Mouse (Mus musculus): Measurements from ENCODE around the gene Ccr1l1.

Ccr1l1 gene

DNA sequence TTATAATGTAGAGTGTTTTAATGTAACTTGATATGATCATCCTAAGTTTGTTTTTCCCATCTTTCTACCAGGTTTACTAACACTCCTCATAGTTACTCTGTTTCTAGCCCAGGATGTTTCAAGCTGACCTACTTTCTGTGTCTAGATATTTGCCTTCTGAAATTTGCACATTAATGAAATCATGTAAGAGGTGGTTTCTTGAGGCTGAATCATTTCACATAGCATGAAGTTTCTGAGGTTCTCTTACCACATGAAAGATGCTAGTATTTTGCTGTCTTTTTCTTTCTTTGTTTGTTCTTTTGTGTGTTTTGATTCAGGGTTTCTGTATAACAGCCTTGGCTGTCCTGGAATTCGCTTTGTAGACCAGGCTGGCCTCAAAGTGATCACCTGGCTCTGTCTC lies 18.0 kb downstream of the Ccr1l1 start:
- in situ Hi-C loops (cut with MboI, MseI), result loop anchor here in 1 of 2 experiments (5.0 kb wide), 1 partner anchor 33 kb away; no protein-coding TSS in a partner anchor

DNA sequence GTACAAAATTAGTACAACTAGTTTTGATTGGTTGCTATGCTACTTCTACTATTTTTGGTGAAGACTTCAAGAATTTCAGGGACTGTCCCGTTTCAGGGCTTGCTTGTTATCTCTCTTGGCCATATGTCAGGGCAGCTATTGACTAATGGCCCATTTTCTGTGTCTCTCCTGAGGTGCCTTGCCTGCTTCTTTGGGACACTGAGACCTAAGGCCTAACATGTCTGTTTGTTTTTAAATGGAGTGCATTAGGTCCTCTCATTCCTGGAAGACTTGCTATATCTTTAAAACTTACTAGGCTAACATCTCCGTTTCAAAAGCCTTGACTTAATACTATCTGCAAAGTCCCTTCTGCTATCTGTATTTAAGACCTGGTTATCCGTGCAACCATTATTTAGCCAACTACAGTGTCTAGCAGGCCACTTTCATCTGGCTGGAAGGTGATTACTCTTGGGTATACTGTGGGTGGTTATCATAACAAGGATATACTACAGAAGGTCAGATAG lies 20.2 kb downstream of the Ccr1l1 start:
- in situ Hi-C loops (cut with MboI, MseI), result no loop called here

- in situ Hi-C loops (cut with MboI, MseI), result no loop called here
Measured at GRCm38 (mm10) chr9:123956892-123957291, 21.3 kb downstream of the Ccr1l1 start.

DNA sequence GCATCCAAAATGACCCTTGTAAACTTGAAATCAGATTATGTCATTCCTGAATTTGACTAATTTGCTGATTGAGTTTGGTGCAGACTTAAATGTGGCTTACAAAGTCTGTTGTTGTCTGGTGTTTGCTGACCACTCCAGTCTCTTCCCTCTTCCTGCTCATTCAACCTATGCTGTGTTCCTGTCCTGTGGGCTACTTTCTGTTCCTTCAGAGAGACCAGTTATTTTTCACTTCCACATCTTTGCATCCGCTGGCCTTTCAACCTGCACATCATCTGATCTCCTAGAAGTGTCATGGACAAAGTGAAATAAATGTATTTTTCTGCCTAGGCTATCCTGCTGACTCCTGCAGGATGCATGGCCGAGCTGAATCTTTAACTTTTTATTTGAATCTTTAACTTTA lies 24.7 kb downstream of the Ccr1l1 start:
- in situ Hi-C loops (cut with MboI, MseI), result no loop called here

GRCm38 (mm10) chr9:123951176-123951575 lies 27.0 kb downstream of the Ccr1l1 start:
- in situ Hi-C loops (cut with MboI, MseI), result no loop called here

DNA sequence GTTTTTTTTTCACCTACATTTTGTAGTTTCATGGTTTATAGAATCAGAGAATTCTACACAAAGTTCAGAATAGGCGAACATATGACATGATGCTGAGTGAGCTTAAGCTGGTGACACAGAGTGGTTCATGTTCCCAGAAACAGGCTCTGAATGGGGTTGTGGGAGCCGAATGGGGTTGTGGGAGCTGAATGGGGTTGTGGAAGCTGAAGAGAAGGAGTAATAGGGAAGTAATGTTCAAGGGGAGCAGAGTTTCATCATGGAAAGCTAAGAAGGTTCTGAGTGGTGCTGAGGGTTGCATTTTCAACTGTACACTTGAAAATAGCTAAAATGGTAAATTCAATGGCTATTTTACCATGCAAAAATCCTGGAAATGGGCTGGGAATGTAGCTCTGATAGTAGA lies 28.8 kb downstream of the Ccr1l1 start:
- in situ Hi-C loops (cut with MboI, MseI), result no loop called here

DNA sequence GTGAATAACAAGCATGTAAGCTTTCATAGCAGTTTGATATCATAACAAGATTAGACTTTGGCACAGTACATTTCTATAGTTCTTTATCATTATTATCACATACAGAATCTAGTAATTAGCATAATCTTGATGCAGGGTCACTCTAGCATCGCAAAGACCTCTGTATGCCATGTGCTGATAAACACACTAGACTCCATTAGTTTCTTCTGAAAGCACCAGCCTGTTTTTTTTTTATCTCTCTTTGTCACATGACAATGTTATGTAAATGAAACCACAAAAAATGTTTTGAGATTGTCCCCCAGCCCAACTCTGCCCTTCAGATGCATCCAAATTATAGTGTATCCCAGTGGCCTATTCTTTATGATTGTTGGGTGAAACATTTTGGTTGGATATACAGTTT lies 30.4 kb downstream of the Ccr1l1 start:
- in situ Hi-C loops (cut with MboI, MseI), result no loop called here

DNA sequence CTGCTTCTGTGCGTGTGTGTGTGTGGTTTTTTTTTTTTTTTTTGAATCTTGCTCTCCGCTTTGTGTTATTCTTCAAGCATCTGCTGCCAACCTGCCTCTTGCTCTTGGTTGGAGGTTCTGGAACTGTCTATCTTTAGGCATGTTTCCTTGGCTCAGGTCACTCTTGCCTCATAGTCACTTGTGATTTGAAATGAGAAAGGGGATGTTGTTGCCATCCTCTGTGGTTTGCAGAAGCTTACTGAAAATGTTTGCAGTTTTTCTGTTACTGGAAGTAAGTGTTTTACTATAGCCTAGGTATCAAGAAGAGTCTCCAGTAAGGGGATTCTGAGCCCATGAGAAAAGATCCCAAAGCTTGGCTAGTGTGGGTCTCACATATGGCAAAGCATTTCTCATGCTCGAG lies 36.2 kb downstream of the Ccr1l1 start:
- in situ Hi-C loops (cut with MboI, MseI), result no loop called here

DNA sequence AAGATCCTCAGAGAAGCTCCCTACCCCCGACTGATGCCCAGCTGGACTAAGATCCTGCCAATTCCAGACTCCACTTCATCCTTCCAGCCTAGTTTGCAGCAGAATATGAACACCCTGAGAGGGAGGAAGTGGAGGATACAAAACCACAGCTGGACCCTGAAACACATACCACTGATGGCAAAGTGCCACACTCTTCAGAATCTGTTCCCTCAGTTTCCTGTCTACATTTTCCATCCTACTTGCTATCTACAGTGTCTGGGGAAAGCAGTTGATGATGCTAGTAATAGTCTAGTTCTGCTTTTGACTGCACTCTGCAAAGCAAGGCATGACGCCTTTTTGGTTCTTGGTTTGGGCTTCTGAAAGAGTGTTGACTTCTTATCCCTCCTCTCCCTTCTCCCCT lies 36.9 kb downstream of the Ccr1l1 start:
- in situ Hi-C loops (cut with MboI, MseI), result no loop called here

GRCm38 (mm10) chr9:123940628-123941027 lies 37.6 kb downstream of the Ccr1l1 start:
- in situ Hi-C loops (cut with MboI, MseI), result no loop called here

- in situ Hi-C loops (cut with MboI, MseI), result no loop called here
Measured at GRCm38 (mm10) chr9:123940168-123940567, 38.0 kb downstream of the Ccr1l1 start.

GRCm38 (mm10) chr9:123937989-123938388 lies 40.2 kb downstream of the Ccr1l1 start:
- in situ Hi-C loops (cut with MboI, MseI), result loop anchor here in 1 of 2 experiments (5.0 kb wide), 1 partner anchor 406 kb away; no protein-coding TSS in a partner anchor

DNA sequence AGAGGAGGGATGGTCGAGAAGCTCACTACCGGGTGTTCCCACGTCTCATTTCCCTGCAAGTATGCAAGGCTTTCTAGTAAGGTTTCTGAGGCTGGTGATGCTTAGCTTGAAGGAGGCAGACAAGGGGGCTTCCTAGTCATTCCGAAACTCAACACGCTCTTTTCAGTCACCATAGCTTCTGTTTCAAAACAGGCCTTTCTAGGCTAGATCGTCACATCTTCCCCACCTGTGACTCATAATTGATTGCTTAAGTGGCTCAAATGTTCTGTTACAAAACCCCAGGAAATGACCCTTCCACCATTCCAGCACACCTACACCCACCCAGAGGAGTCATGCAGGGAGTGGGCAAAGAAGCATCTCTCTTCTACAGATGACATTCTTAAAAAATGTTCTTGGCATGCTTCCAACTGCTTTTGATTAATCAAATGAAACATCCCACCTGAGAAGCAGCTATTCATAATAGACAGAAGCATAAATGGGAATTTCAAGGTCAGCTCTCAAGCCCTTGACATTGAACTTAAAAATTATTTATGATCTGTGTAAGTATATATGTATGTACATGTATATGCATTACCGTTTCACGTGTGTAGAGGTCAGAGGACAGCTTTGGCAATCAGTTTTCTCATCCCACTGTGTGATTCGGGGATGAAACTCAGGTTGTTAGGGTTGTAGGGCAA lies 41.5 kb downstream of the Ccr1l1 start:
- in situ Hi-C loops (cut with MboI, MseI), result loop anchor here in 1 of 2 experiments (5.0 kb wide), 1 partner anchor 404 kb away; no protein-coding TSS in a partner anchor

DNA sequence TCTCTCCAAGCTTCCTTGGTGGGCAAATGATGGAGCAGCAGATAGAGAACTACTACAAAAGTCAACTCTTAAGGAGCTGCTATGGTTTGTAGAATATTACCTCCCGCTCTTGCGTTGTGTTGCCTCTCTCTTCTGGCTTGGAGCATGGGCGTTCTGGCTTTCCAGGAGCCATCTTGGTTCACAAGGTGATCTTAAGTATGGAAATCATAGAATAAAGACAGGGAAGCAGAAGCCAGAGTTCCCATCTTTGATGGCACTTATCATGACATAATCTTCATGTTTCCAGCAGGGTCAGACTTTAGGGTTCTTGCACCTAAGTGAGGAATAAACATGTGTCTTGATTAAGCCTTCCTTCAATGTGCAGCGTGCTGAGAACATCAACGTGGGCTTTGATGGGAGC lies 42.4 kb downstream of the Ccr1l1 start:
- in situ Hi-C loops (cut with MboI, MseI), result loop anchor here in 1 of 2 experiments (5.0 kb wide), 1 partner anchor 403 kb away; no protein-coding TSS in a partner anchor

DNA sequence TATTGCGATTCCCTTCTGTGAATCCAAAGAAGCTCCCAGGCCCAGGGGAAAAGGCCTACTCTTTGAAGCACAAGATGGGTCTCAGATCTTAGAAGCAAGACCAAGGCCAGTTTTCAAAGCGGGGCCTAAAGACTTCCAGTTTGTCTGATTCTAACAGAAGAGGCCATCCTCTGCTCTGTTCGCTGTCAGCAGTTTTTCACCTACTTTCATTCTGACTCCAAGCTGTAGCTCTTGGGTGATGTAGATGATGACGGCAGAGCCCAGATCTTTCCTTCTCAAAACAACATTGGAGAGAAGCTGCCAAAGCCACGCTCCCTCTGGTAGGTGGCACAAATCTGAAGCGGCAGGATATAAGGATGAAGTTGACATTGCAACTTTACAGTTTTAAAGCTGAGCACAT lies 42.9 kb downstream of the Ccr1l1 start:
- in situ Hi-C loops (cut with MboI, MseI), result loop anchor here in 1 of 2 experiments (5.0 kb wide), 1 partner anchor 403 kb away; no protein-coding TSS in a partner anchor

DNA sequence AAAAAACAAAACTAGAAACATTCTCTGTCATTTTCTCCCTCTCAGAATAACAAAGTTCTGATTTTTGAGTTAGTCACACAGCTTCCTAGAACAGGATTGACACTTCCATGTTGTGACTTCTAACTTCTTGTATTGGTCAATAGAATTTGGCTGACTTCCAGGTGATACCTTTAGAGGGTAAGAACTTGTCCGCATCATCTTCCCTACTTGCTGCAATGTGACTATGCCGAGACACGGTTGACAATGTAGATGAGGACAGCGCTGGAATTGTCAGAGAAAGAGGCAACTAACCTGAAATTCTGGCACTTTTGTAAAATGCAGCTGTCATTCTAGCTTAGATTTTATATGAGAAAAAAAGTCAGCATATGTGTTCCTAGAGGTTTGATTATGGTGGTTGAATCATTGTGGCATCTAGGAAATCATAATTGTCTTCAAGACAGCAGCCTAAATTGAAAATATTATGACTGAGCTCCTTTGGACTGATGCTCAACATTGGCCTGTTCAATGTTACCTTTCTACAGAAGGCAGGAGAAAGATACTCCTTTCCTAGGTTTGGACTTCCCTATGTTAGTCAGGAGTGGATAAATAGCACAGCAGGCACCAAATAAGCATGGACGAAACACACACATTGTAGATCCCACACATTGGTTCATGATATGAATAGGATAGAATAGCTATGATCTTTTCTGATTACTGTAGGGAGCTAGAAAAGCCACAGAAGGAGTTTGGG lies 44.3 kb downstream of the Ccr1l1 start:
- in situ Hi-C loops (cut with MboI, MseI), result loop anchor here in 1 of 2 experiments (5.0 kb wide), 1 partner anchor 177 kb away; no protein-coding TSS in a partner anchor

- in situ Hi-C loops (cut with MboI, MseI), result loop anchor here in 1 of 2 experiments (5.0 kb wide), 1 partner anchor 176 kb away; no protein-coding TSS in a partner anchor
Measured at GRCm38 (mm10) chr9:123932911-123933675, 45.1 kb downstream of the Ccr1l1 start.

- in situ Hi-C loops (cut with MboI, MseI), result loop anchor here in 1 of 2 experiments (5.0 kb wide), 1 partner anchor 175 kb away; no protein-coding TSS in a partner anchor
Measured at GRCm38 (mm10) chr9:123931761-123932700, 46.2 kb downstream of the Ccr1l1 start.

- in situ Hi-C loops (cut with MboI, MseI), result loop anchor here in 1 of 2 experiments (5.0 kb wide), 1 partner anchor 174 kb away; no protein-coding TSS in a partner anchor
Measured at GRCm38 (mm10) chr9:123930926-123931325, 47.3 kb downstream of the Ccr1l1 start.

GRCm38 (mm10) chr9:123930476-123930875 lies 47.7 kb downstream of the Ccr1l1 start:
- in situ Hi-C loops (cut with MboI, MseI), result loop anchor here in 1 of 2 experiments (5.0 kb wide), 1 partner anchor 173 kb away; no protein-coding TSS in a partner anchor
